Mouse (Mus musculus) lung, postnatal 0 days (tissue): Measurements from ENCODE around the gene Ugcg. TPM values are rescaled to one million over a fixed set of nuclear protein-coding genes. Genes with fewer than 3 reads are reported as not detected.
A peak's percentile ranks its signal among the peaks of the same experiment; 100 is the strongest.

Source experiments
- ATAC-seq: fragments of 200-750 bp; cut with Nextera tagmentation; 2 replicates; pipeline ENCODE4 v1.8.0; 2017; ENCODE audit warnings: moderate library complexity
- DNase-seq: peaks from one replicate; pipeline ENCODE4 v3.0.0-alpha.2; 2016; ENCODE audit warnings: low spot score
- H3K27ac ChIP-seq: fragments of 300-500 bp; sonication (generic); 2 replicates; pipeline ENCODE4 v1.5.1; 2014; ENCODE audit warnings: antibody characterized with exemption, mild to moderate bottlenecking, low read length, mixed read lengths
- H3K27me3 ChIP-seq: fragments of 300-500 bp; sonication (generic); replicated peaks from 2 replicates; pipeline ENCODE4 v1.6.1; 2014; ENCODE audit warnings: low read length, mixed read lengths; ENCODE audit not compliant: insufficient read depth
- H3K36me3 ChIP-seq: fragments of 300-500 bp; sonication (generic); 2 replicates; pipeline ENCODE4 v1.6.1; 2014; ENCODE audit warnings: low read length, mixed read lengths; ENCODE audit not compliant: insufficient read depth
- H3K4me1 ChIP-seq: fragments of 300-500 bp; sonication (generic); 2 replicates; pipeline ENCODE4 v1.6.1; 2014; ENCODE audit warnings: antibody characterized with exemption, low read depth, low read length, mixed read lengths; ENCODE audit not compliant: insufficient read depth
- H3K4me2 ChIP-seq: fragments of 300-500 bp; sonication (generic); replicated peaks from 2 replicates; pipeline ENCODE4 v1.6.1; 2014; ENCODE audit warnings: low read depth, mild to moderate bottlenecking, low read length, moderate library complexity, mixed read lengths
- H3K4me3 ChIP-seq: fragments of 300-500 bp; sonication (generic); 2 replicates; pipeline ENCODE4 v1.5.1; 2014; ENCODE audit warnings: low read depth, low read length
- H3K9ac ChIP-seq: fragments of 300-500 bp; sonication (generic); replicated peaks from 2 replicates; pipeline ENCODE4 v1.6.1; 2014; ENCODE audit warnings: low read depth, mild to moderate bottlenecking
- H3K9me3 ChIP-seq: fragments of 300-500 bp; sonication (generic); 2 replicates; pipeline ENCODE4 v1.6.1; 2016; ENCODE audit warnings: low read length, mixed read lengths
- CTCF ChIP-seq: IDR thresholded peaks from 2 replicates; pipeline ENCODE4 v1.5.1; 2016; ENCODE audit warnings: antibody characterized with exemption, mild to moderate bottlenecking
- EP300 ChIP-seq: IDR thresholded peaks from 2 replicates; pipeline ENCODE4 v1.6.1; 2016; ENCODE audit warnings: antibody characterized with exemption, mild to moderate bottlenecking, control low read depth
- WGBS: fragments of 180-500 bp; shearing (Covaris S2); extraction: QIAGEN DNeasy Blood & Tissue Kit; methylation state at CpG from one replicate; pipeline ENCODE4 v1.1.7; 2014; 5-methylcytosine and 5-hydroxymethylcytosine counted together
- polyA plus RNA-seq: library from polyadenylated mRNA; unstranded; fragments of >200 nt; fragmentation: Nextera tagmentation; extraction: Ambion mirVana; gene quantifications from 2 replicates; pipeline ENCODE4 v1.2.1, GENCODE M21; 2015

Gene Ugcg
- polyA plus RNA-seq, 1 experiment from 2014 or later = 13.8 TPM

- DNase-seq (no peak), ATAC-seq (0 out of 2 replicates have a peak, but pooled peaks have one; percentile 17)
- H3K9ac ChIP-seq = no peak overlapping the region
- no peaks in the 10 kb centered on the region for H3K27me3 ChIP-seq
- no peak overlapping the region for H3K4me3 ChIP-seq
- no peaks in the 10 kb centered on the region for H3K9me3 ChIP-seq
- WGBS = 28% methylated on average over 12 of the region's 12 CpGs
- H3K4me1 ChIP-seq = peaks cover 16% of the 10 kb centered on the region; the same call in 1 of the 2 replicates
- TF ChIP-seq EP300 = no peak
- TF ChIP-seq CTCF = no peak
- H3K27ac ChIP-seq = no peak overlapping the region
- H3K36me3 ChIP-seq = no peaks in the 10 kb centered on the region
- no peak overlapping the region for H3K4me2 ChIP-seq
These were observed 7.5 kb downstream of the Ugcg start for GRCm38 (mm10) chr4:59196346-59197077.

GRCm38 (mm10) chr4:59197078-59197424 lies 8.0 kb downstream of the Ugcg start:
- no peak overlapping the region for H3K9ac ChIP-seq
- 42% methylated on average over 6 of the region's 6 CpGs for WGBS
- ATAC-seq (no peak; the same call in 1 of the 2 replicates), DNase-seq (no peak)
- H3K4me2 ChIP-seq = no peak overlapping the region
- H3K4me3 ChIP-seq = no peak overlapping the region
- TF ChIP-seq CTCF = no peak
- no peaks in the 10 kb centered on the region for H3K9me3 ChIP-seq
- peaks cover 16% of the 10 kb centered on the region; the same call in 1 of the 2 replicates for H3K4me1 ChIP-seq
- no peaks in the 10 kb centered on the region for H3K36me3 ChIP-seq
- H3K27me3 ChIP-seq = no peaks in the 10 kb centered on the region
- no peak overlapping the region for H3K27ac ChIP-seq

GRCm38 (mm10) chr4:59197462-59197861 lies 8.4 kb downstream of the Ugcg start:
- no peak overlapping the region for H3K4me3 ChIP-seq
- H3K27me3 ChIP-seq = no peaks in the 10 kb centered on the region
- DNase-seq (no peak), ATAC-seq (no peak)
- no peak overlapping the region for H3K9ac ChIP-seq
- no peak overlapping the region for H3K4me2 ChIP-seq
- no peak overlapping the region for H3K27ac ChIP-seq
- WGBS = 78% methylated on average over 3 of the region's 3 CpGs
- no peaks in the 10 kb centered on the region for H3K36me3 ChIP-seq
- TF ChIP-seq CTCF (no peak), EP300 (no peak)
- H3K4me1 ChIP-seq = peaks cover 20% of the 10 kb centered on the region; the same call in 1 of the 2 replicates
- H3K9me3 ChIP-seq = no peaks in the 10 kb centered on the region

- peaks cover 20% of the 10 kb centered on the region; the same call in 1 of the 2 replicates for H3K4me1 ChIP-seq
- WGBS = 20% methylated on average over 8 of the region's 8 CpGs
- H3K9me3 ChIP-seq = no peaks in the 10 kb centered on the region
- H3K27me3 ChIP-seq = no peaks in the 10 kb centered on the region
- no peaks in the 10 kb centered on the region for H3K36me3 ChIP-seq
- no peak overlapping the region for H3K27ac ChIP-seq
- DNase-seq (peak; percentile 77), ATAC-seq (peak; percentile 79)
- no peak overlapping the region for H3K9ac ChIP-seq
- TF ChIP-seq CTCF (no peak), EP300 (no peak)
- H3K4me3 ChIP-seq = no peak overlapping the region
- 0 out of 2 replicates have a peak overlapping the region, but pooled peaks have one; percentile 5 for H3K4me2 ChIP-seq
These were observed 10.3 kb downstream of the Ugcg start for GRCm38 (mm10) chr4:59199341-59199740.

GRCm38 (mm10) chr4:59199805-59200204 lies 10.7 kb downstream of the Ugcg start:
- ATAC-seq (no peak), DNase-seq (no peak)
- H3K4me2 ChIP-seq = 0 out of 2 replicates have a peak overlapping the region, but pooled peaks have one; percentile 5

GRCm38 (mm10) chr4:59200636-59201035 lies 11.6 kb downstream of the Ugcg start:
- Histone ChIP-seq H3K4me1 (peaks cover 20% of the 10 kb centered on the region; the same call in 1 of the 2 replicates), H3K27me3 (no peaks in the 10 kb centered on the region), H3K4me2 (no peak overlapping the region), H3K27ac (no peak overlapping the region), H3K4me3 (no peak overlapping the region), H3K9ac (no peak overlapping the region), H3K9me3 (no peaks in the 10 kb centered on the region), H3K36me3 (no peaks in the 10 kb centered on the region)
- DNase-seq = no peak
- no peak for ATAC-seq
- no peak for TF ChIP-seq EP300
- no peak for TF ChIP-seq CTCF
- WGBS = 66% methylated on average over 3 of the region's 3 CpGs

More at GRCm38 (mm10) chr4:59199805-59200204, 10.7 kb downstream of the Ugcg start:
- 28% methylated on average over 8 of the region's 8 CpGs for WGBS
- Histone ChIP-seq H3K4me1 (peaks cover 20% of the 10 kb centered on the region; the same call in 1 of the 2 replicates), H3K27ac (no peak overlapping the region), H3K36me3 (no peaks in the 10 kb centered on the region), H3K27me3 (no peaks in the 10 kb centered on the region), H3K9ac (no peak overlapping the region), H3K9me3 (no peaks in the 10 kb centered on the region), H3K4me3 (no peak overlapping the region)
- TF ChIP-seq CTCF = no peak
- TF ChIP-seq EP300 = no peak
